28 mouse cellular contexts compared by ENCODE assay signal in the genomic region with DNA sequence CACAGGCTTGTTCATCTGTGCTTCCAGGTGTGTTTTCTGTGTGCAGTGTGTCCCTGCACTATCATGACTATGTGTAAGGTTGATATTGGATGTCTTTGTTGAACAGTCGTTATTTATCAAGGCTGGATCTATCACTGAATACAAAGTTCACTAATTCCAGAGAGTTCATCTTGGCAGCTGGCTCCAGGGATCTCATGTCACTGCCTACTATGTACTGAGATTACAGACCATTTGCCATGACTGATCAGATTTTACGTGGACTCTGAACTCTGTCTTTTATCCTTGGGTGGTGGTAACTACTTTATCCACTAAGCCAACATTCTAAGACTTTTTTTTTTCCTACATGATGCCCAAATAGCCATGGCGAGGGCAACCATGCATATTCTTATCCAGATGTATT.
"Had no signal": no experiment of that assay in that cellular context is flagged by ENCODE, and none has a peak within 500 bp of the region (broad histone marks: within the 10 kb centered on the region; RNA-seq: fewer than 3 reads in every experiment).

No protein-coding gene starts in this region.

- H3K4me1 ChIP-seq: embryonic facial prominence, embryonic 10.5 days; embryonic facial prominence, embryonic 12.5 days; embryonic facial prominence, embryonic 13.5 days; embryonic facial prominence, embryonic 15.5 days; forebrain, embryonic 10.5 days; forebrain, embryonic 12.5 days; forebrain, embryonic 13.5 days; forebrain, embryonic 15.5 days had no signal

- H3K27ac ChIP-seq: embryonic facial prominence, embryonic 10.5 days; embryonic facial prominence, embryonic 12.5 days; embryonic facial prominence, embryonic 13.5 days; embryonic facial prominence, embryonic 15.5 days; forebrain, embryonic 10.5 days; forebrain, embryonic 12.5 days; forebrain, embryonic 13.5 days; forebrain, embryonic 15.5 days; gastrocnemius, adult 2 months; heart, adult 2 months had no signal

- H3K9ac ChIP-seq: embryonic facial prominence, embryonic 12.5 days; embryonic facial prominence, embryonic 13.5 days; embryonic facial prominence, embryonic 15.5 days; forebrain, embryonic 12.5 days; forebrain, embryonic 13.5 days; forebrain, embryonic 15.5 days; forebrain, postnatal 0 days had no signal

- ATAC-seq: forebrain, embryonic 13.5 days; forebrain, embryonic 14.5 days; forebrain, embryonic 15.5 days; forebrain, embryonic 16.5 days; forebrain, postnatal 0 days had no signal

- H3K9me3 ChIP-seq: embryonic facial prominence, embryonic 10.5 days; embryonic facial prominence, embryonic 12.5 days; embryonic facial prominence, embryonic 13.5 days; embryonic facial prominence, embryonic 15.5 days; forebrain, embryonic 10.5 days; forebrain, embryonic 12.5 days; forebrain, embryonic 13.5 days; forebrain, embryonic 15.5 days had no signal

- H3K36me3 ChIP-seq: embryonic facial prominence, embryonic 10.5 days; embryonic facial prominence, embryonic 12.5 days; embryonic facial prominence, embryonic 13.5 days; embryonic facial prominence, embryonic 15.5 days; forebrain, embryonic 10.5 days; forebrain, embryonic 12.5 days; forebrain, embryonic 15.5 days had no signal

- H3K4me2 ChIP-seq: embryonic facial prominence, embryonic 12.5 days; embryonic facial prominence, embryonic 13.5 days; embryonic facial prominence, embryonic 15.5 days; forebrain, embryonic 12.5 days; forebrain, embryonic 13.5 days; forebrain, embryonic 15.5 days had no signal

- H3K27me3 ChIP-seq: embryonic facial prominence, embryonic 12.5 days; embryonic facial prominence, embryonic 13.5 days; embryonic facial prominence, embryonic 15.5 days; forebrain, embryonic 12.5 days; forebrain, embryonic 13.5 days; forebrain, embryonic 15.5 days had no signal

- DNase-seq: cerebellum, adult 2 months; cerebellum, adult 8-10 months; cerebellum, adult 9-10 months; cerebellum, adult 9-11 months; cerebellum, postnatal 10 days; cerebellum, postnatal 25 days; cerebellum, postnatal 36 days; embryo, embryonic 11 days; forebrain, postnatal 0 days; gastrocnemius, adult 2 months; gastrocnemius, postnatal 10 days; gastrocnemius, postnatal 14 days; gastrocnemius, postnatal 25 days; gastrocnemius, postnatal 36 days; heart, adult 11 months; heart, adult 18-20 months; heart, adult 2 months had no signal

- H3K4me3 ChIP-seq: embryonic facial prominence, embryonic 10.5 days; embryonic facial prominence, embryonic 12.5 days; embryonic facial prominence, embryonic 13.5 days; embryonic facial prominence, embryonic 15.5 days; erythroblast, embryonic 14.5 days; forebrain, embryonic 10.5 days; forebrain, embryonic 12.5 days; forebrain, embryonic 13.5 days; forebrain, embryonic 15.5 days; gastrocnemius, adult 2 months; heart, adult 2 months had no signal
